Mouse (Mus musculus): ENCODE measurements around the gene Dapp1.

DNA sequence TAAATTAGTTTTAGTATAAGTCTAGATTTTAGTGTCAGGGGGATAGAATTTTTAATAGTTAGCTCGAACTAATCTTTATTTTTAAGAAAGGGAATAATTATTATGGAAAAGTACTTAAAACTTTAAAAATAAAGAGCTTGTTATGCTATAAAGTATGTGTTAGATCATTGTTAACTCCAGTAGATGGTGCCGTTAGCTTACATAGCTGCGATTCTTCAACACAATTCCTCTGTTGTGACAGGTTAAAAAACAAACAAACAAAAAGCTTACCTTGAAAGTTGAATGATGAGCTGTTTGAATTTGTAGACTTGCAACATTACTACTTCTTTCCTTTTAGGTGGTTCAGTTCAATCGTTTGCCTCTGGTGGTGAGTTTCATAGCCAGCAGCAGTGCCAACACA, 54.3 kb downstream of the Dapp1 start:
- TF ChIP-seq CTCF (IDR thresholded peaks at IDR 0.05; ENCODE audit: low read depth) (peak; percentile 35), EP300 (optimal IDR thresholded peaks at IDR 0.05) (no peak)

Data from stomach, postnatal 0 days (tissue).